Mouse (Mus musculus) heart, postnatal 0 days (tissue): ENCODE measurements at regions not wholly inside any gene's neighbourhood (a gene's known extent, or its start where the extent isn't known, plus 50 kb on each side); places are given as distances from the start of the nearest gene placed in this dataset.

ENCODE experiments used
- ATAC-seq: fragments of 200-750 bp; cut with Nextera tagmentation; 2 replicates; pipeline ENCODE4 v1.8.0; 2017; ENCODE audit warnings: low read depth, moderate number of reproducible peaks, moderate library complexity; ENCODE audit not compliant: insufficient read depth
- DNase-seq: peaks from one replicate; pipeline ENCODE4 v3.0.0-alpha.2; 2016; ENCODE audit warnings: low spot score
- H3K27ac ChIP-seq: fragments of 300-500 bp; sonication (generic); 2 replicates; pipeline ENCODE4 v1.5.1; 2014; ENCODE audit warnings: low read depth, mild to moderate bottlenecking
- H3K27me3 ChIP-seq: fragments of 300-500 bp; sonication (generic); 2 replicates; pipeline ENCODE4 v1.6.1; 2014; ENCODE audit warnings: low read length, mixed read lengths; ENCODE audit not compliant: control insufficient read depth, insufficient read depth
- H3K36me3 ChIP-seq: fragments of 300-500 bp; sonication (generic); replicated peaks from 2 replicates; pipeline ENCODE4 v1.6.1; 2014; ENCODE audit warnings: low read length, mixed read lengths; ENCODE audit not compliant: control insufficient read depth, insufficient read depth
- H3K4me1 ChIP-seq: fragments of 300-500 bp; sonication (generic); 2 replicates; pipeline ENCODE4 v1.6.1; 2014; ENCODE audit warnings: antibody characterized with exemption; ENCODE audit not compliant: control insufficient read depth, insufficient read depth
- H3K4me2 ChIP-seq: fragments of 300-500 bp; sonication (generic); 2 replicates; pipeline ENCODE4 v1.6.1; 2014; ENCODE audit warnings: low read depth, mild to moderate bottlenecking, low read length, moderate library complexity
- H3K4me3 ChIP-seq: fragments of 300-500 bp; sonication (generic); 2 replicates; pipeline ENCODE4 v1.5.1; 2014; ENCODE audit warnings: low read depth, low read length
- H3K9ac ChIP-seq: fragments of 300-500 bp; sonication (generic); replicated peaks from 2 replicates; pipeline ENCODE4 v1.6.1; 2014; ENCODE audit warnings: low read depth, low read length, mixed read lengths
- H3K9me3 ChIP-seq: fragments of 300-500 bp; sonication (generic); replicated peaks from 2 replicates; pipeline ENCODE4 v1.6.1; 2016; ENCODE audit warnings: low read length; ENCODE audit not compliant: control insufficient read depth
- CTCF ChIP-seq: IDR thresholded peaks from 2 replicates; pipeline ENCODE4 v1.5.1; 2016; ENCODE audit warnings: antibody characterized with exemption, control low read depth, low read depth
- EP300 ChIP-seq: IDR thresholded peaks from 2 replicates; pipeline ENCODE4 v1.6.1; 2016; ENCODE audit warnings: antibody characterized with exemption, low read depth
- WGBS: fragments of 180-500 bp; shearing (Covaris S2); extraction: QIAGEN DNeasy Blood & Tissue Kit; methylation state at CpG from one replicate; pipeline ENCODE4 v1.1.7; 2014; 5-methylcytosine and 5-hydroxymethylcytosine counted together

GRCm38 (mm10) chr3:21149618-21150017, 782.6 kb upstream of the Agtr1b start:
- Histone ChIP-seq H3K36me3 (no peaks in the 10 kb centered on the region), H3K27me3 (no peaks in the 10 kb centered on the region), H3K9ac (no peak overlapping the region), H3K4me1 (no peaks in the 10 kb centered on the region), H3K9me3 (no peaks in the 10 kb centered on the region), H3K27ac (no peak overlapping the region), H3K4me2 (no peak overlapping the region), H3K4me3 (no peak overlapping the region)
- TF ChIP-seq CTCF = no peak
- TF ChIP-seq EP300 = no peak
- DNase-seq = no peak
- no peak for ATAC-seq

GRCm38 (mm10) chr3:21128821-21129504, 762.0 kb upstream of the Agtr1b start:
- WGBS = 78% methylated on average over 1 of the region's 1 CpGs

GRCm38 (mm10) chr3:21126191-21126590, 759.2 kb upstream of the Agtr1b start:
- no peak for ATAC-seq
- H3K4me1 ChIP-seq = no peaks in the 10 kb centered on the region
- TF ChIP-seq CTCF (no peak), EP300 (no peak)
- H3K36me3 ChIP-seq = no peaks in the 10 kb centered on the region
- H3K27me3 ChIP-seq = no peaks in the 10 kb centered on the region
- H3K9ac ChIP-seq = no peak overlapping the region
- no peaks in the 10 kb centered on the region for H3K9me3 ChIP-seq
- no peak overlapping the region for H3K27ac ChIP-seq
- H3K4me2 ChIP-seq = no peak overlapping the region
- H3K4me3 ChIP-seq = no peak overlapping the region
- DNase-seq = no peak

More at GRCm38 (mm10) chr3:21128821-21129504, 762.0 kb upstream of the Agtr1b start:
- Histone ChIP-seq H3K4me3 (no peak overlapping the region), H3K9ac (no peak overlapping the region), H3K27ac (no peak overlapping the region), H3K4me1 (no peaks in the 10 kb centered on the region), H3K9me3 (no peaks in the 10 kb centered on the region), H3K36me3 (no peaks in the 10 kb centered on the region), H3K27me3 (no peaks in the 10 kb centered on the region), H3K4me2 (no peak overlapping the region)
- TF ChIP-seq EP300 = no peak
- no peak for TF ChIP-seq CTCF
- ATAC-seq = no peak
- no peak for DNase-seq

- TF ChIP-seq EP300 (no peak), CTCF (no peak)
- ATAC-seq (no peak), DNase-seq (no peak)
Observed at GRCm38 (mm10) chr3:21118164-21118902, 751.4 kb upstream of the Agtr1b start.

GRCm38 (mm10) chr3:21111735-21112518, 745.0 kb upstream of the Agtr1b start:
- 49% methylated on average over 1 of the region's 1 CpGs for WGBS
- Histone ChIP-seq H3K27me3 (no peaks in the 10 kb centered on the region), H3K4me2 (no peak overlapping the region), H3K36me3 (no peaks in the 10 kb centered on the region), H3K4me3 (no peak overlapping the region), H3K9ac (no peak overlapping the region), H3K4me1 (no peaks in the 10 kb centered on the region), H3K27ac (no peak overlapping the region), H3K9me3 (no peaks in the 10 kb centered on the region)
- TF ChIP-seq EP300 = no peak
- TF ChIP-seq CTCF = no peak
- no peak for DNase-seq
- no peak for ATAC-seq

More at GRCm38 (mm10) chr3:21118164-21118902, 751.4 kb upstream of the Agtr1b start:
- Histone ChIP-seq H3K27ac (no peak overlapping the region), H3K9me3 (no peaks in the 10 kb centered on the region), H3K4me3 (no peak overlapping the region), H3K4me1 (no peaks in the 10 kb centered on the region), H3K4me2 (no peak overlapping the region), H3K27me3 (no peaks in the 10 kb centered on the region), H3K36me3 (no peaks in the 10 kb centered on the region), H3K9ac (no peak overlapping the region)
- 53% methylated on average over 1 of the region's 1 CpGs for WGBS
